Mouse (Mus musculus) hindbrain, embryonic 10.5 days (tissue): ENCODE results near the gene Lasp1. TPM values are rescaled to one million over a fixed set of nuclear protein-coding genes. Genes with fewer than 3 reads are reported as not detected.
A peak's percentile ranks its signal among the peaks of the same experiment; 100 is the strongest.

ENCODE experiments used
- DNase-seq: peaks from one replicate; pipeline ENCODE4 v3.0.0-alpha.2; 2017; ENCODE audit warnings: low spot score
- H3K27ac ChIP-seq: fragments of 300-500 bp; sonication (generic); 2 replicates; pipeline ENCODE4 v1.5.1; 2016; ENCODE audit warnings: mild to moderate bottlenecking, moderate library complexity
- H3K27me3 ChIP-seq: fragments of 300-500 bp; sonication (generic); 2 replicates; pipeline ENCODE4 v1.6.1; 2016; ENCODE audit warnings: mild to moderate bottlenecking; ENCODE audit not compliant: poor library complexity, insufficient read depth, severe bottlenecking
- H3K36me3 ChIP-seq: fragments of 300-500 bp; sonication (generic); 2 replicates; pipeline ENCODE4 v1.6.1; 2016; ENCODE audit warnings: mild to moderate bottlenecking, moderate library complexity
- H3K4me1 ChIP-seq: fragments of 300-500 bp; sonication (generic); replicated peaks from 2 replicates; pipeline ENCODE4 v1.6.1; 2016; ENCODE audit warnings: mild to moderate bottlenecking
- H3K4me3 ChIP-seq: fragments of 300-500 bp; sonication (generic); 2 replicates; pipeline ENCODE4 v1.5.1; 2016; ENCODE audit warnings: mild to moderate bottlenecking, moderate library complexity
- H3K9me3 ChIP-seq: fragments of 300-500 bp; sonication (generic); 2 replicates; pipeline ENCODE4 v1.6.1; 2016; ENCODE audit warnings: mild to moderate bottlenecking, moderate library complexity
- WGBS: fragments of 180-500 bp; shearing (Covaris S2); methylation state at CpG from one replicate; pipeline ENCODE4 v1.1.7; 2016; 5-methylcytosine and 5-hydroxymethylcytosine counted together
- polyA plus RNA-seq: library from polyadenylated mRNA; unstranded; fragments of >200 nt; fragmentation: Nextera tagmentation; extraction: Ambion mirVana; gene quantifications from 2 replicates; pipeline ENCODE4 v1.2.1, GENCODE M21; 2016

Lasp1 gene
- polyA plus RNA-seq, 1 experiment from 2014 or later: 90.1 TPM

DNA sequence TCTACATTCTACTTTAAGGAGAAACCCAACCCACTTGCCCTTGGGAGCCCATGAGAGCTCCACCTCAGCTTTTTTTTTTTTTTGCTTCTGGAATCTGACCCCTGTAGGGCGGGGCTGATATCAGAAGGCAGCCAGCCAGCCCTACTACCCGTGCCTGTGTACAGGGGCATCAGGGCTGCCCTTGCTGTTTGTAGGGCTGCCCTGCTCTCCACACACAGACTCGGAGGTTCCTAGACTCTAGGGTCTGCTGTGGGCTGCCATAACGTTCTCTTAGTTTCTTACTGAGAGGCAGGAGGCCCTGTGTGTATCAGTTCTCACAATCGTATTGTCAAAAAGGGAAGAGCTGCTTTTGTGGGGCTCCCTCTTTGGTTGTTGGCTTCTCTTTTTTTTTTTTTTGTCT is 18.6 kb downstream of the Lasp1 start:
- Histone ChIP-seq H3K27ac (peak overlapping the region; percentile 91), H3K9me3 (no peaks in the 10 kb centered on the region), H3K27me3 (no peaks in the 10 kb centered on the region), H3K4me3 (no peak overlapping the region), H3K36me3 (peaks cover 43% of the 10 kb centered on the region), H3K4me1 (peaks cover 88% of the 10 kb centered on the region)
- 29% methylated on average over 5 of the region's 5 CpGs for WGBS
- DNase-seq: no peak

DNA sequence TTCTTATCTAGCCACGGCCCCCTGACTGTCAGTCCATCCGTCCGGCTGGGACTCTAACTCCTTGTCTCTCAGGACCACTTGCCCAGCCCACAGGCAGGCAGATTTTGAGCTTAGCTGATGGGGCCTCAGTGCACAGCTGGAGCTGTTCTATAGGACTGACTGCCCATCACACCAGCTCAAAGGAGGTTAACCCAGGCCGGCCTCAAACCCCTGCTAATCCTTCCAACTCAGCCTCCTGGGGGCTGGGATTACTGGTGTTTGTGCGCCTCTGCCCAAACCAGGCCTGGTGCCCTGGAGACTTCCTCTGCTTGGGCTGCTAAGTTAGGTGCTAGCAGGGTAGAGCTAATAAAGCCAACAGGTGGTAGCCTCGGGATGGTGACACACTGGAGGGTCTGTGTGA is 19.2 kb downstream of the Lasp1 start:
- H3K4me1 ChIP-seq: peaks cover 87% of the 10 kb centered on the region
- H3K9me3 ChIP-seq: no peaks in the 10 kb centered on the region
- peak overlapping the region; percentile 5; the same call in 1 of the 2 replicates for H3K4me3 ChIP-seq
- 30% methylated on average over 6 of the region's 6 CpGs for WGBS
- H3K27ac ChIP-seq: peak overlapping the region; percentile 91
- no peak for DNase-seq
- peaks cover 49% of the 10 kb centered on the region for H3K36me3 ChIP-seq
- no peaks in the 10 kb centered on the region for H3K27me3 ChIP-seq

DNA sequence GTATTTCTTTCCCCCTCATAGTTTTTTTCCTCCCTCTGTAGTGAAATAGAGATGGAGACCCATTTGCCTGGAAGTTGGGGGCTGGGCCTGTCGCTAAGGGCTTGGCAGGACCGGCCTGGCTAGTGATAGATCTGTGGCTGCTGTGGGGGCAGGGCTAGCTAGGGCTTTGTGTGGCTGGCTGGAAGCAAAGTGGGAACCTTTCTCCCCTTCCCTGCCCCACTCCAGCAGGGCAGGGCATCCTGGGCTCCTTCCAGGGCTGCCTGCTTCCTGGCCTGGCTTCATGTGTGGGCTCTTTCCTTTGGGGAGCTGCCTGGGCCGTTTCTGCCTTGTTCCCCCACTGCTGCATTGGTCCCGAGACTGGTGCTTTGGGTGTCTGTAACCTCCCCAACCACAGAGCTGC is 19.8 kb downstream of the Lasp1 start:
- Histone ChIP-seq H3K9me3 (no peaks in the 10 kb centered on the region), H3K4me1 (peaks cover 85% of the 10 kb centered on the region), H3K4me3 (peak overlapping the region; percentile 5; the same call in 1 of the 2 replicates), H3K27ac (peak overlapping the region; percentile 91), H3K36me3 (peaks cover 52% of the 10 kb centered on the region), H3K27me3 (no peaks in the 10 kb centered on the region)
- 11% methylated on average over 4 of the region's 4 CpGs for WGBS
- DNase-seq: peak; percentile 75

DNA sequence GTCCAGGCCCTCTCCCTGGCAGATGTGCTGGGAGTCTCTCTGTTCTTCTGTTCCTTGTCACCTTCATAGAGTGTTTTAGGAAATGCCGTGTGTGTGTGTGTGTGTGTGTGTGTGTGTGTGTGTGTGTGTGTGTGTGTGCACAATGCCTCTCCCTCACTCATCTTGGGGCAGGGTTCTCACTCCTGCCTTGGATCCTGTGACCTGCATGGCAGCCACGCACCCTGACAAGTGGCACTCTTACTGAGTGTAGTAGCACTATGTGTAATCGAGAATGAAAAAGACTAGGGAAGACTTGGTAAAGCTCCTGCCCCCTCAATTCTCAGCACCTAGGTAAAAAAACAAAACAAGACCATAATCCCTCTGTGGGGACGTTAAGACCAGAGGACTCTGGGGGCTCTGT is 20.3 kb downstream of the Lasp1 start:
- no peak for DNase-seq
- no peak overlapping the region for H3K4me3 ChIP-seq
- peaks cover 52% of the 10 kb centered on the region for H3K36me3 ChIP-seq
- WGBS: 69% methylated on average over 4 of the region's 4 CpGs
- H3K9me3 ChIP-seq: no peaks in the 10 kb centered on the region
- H3K27ac ChIP-seq: peak overlapping the region; percentile 91
- peaks cover 80% of the 10 kb centered on the region for H3K4me1 ChIP-seq
- no peaks in the 10 kb centered on the region for H3K27me3 ChIP-seq

DNA sequence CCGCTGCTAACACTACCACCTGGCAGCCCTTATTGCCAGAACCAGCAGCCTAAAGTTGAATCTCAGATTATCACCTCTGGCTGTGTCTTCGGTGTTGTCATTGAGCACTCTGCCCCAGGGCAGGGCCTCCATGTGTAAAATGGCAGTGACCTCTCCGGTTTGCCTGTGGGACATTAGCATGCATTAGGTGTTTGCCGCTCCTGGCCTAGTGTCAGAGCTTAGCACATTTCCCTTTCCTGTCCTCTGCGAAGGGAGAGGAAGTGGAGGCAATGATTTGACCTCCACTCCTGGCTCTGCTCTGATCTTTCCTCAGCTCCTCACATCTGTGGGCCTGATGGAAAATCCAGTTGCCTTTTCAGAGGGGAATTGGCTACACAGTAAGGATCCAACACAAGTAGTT is 21.1 kb downstream of the Lasp1 start:
- no peak for DNase-seq
- no peaks in the 10 kb centered on the region for H3K9me3 ChIP-seq
- 83% methylated on average over 5 of the region's 5 CpGs for WGBS
- H3K27ac ChIP-seq: 0 out of 2 replicates have a peak overlapping the region, but pooled peaks have one; percentile 1
- H3K4me1 ChIP-seq: peaks cover 77% of the 10 kb centered on the region
- H3K4me3 ChIP-seq: no peak overlapping the region
- no peaks in the 10 kb centered on the region for H3K27me3 ChIP-seq
- H3K36me3 ChIP-seq: peaks cover 53% of the 10 kb centered on the region

DNA sequence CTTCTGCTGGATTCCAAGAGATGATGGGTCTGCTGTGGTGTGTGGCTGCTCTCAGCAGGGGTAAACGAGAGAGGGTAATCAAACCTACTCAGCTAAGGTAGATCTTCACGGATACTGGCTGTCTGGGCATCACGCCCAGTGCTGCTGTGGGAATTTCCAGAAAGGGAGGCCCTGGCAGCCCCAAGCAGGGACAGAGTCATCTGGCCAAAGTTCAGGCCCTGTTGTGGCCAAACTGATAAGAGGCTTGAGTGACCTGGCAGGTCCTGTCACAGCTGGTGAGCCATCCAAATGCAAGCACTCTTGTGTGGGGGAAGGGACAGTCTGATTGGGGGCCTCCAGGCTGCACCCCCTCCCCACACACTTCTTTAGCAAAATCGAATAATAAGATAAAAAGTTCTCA is 22.0 kb downstream of the Lasp1 start:
- Histone ChIP-seq H3K9me3 (no peaks in the 10 kb centered on the region), H3K27ac (no peak overlapping the region), H3K4me1 (peaks cover 76% of the 10 kb centered on the region), H3K36me3 (peaks cover 53% of the 10 kb centered on the region), H3K4me3 (no peak overlapping the region), H3K27me3 (no peaks in the 10 kb centered on the region)
- no peak for DNase-seq
- 82% methylated on average over 4 of the region's 4 CpGs for WGBS

DNA sequence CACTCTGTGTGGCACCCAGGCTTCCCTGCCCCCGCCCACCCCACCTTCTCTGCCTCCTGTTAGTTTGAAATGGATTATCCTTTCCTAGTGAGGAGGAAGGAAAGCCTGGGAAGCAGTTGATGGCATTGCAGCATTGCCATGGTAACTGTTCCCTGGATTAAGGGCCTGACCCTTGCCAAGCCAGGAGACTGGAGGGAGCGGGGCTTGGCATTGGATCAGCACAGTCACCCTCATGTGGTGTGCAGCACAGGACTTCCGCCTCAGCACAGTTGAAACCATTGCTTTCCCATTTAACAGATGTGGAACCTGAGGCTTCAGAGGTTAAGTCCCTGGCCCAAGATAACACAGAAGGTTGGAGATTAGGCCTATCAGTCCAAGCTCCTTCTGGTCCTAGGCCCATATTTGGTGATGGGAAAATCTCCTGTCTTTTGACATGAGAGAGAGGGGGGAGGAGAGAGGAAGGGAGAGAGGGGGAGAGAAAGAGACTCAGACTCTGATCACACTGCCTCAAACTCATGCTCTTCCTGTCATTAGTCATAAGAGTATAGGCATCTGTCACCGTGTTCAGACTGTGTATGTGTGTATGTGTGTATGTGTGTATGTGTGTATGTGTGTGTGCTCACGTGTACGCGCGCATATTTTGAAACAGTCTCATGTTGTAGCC is 22.7 kb downstream of the Lasp1 start:
- Histone ChIP-seq H3K27me3 (no peaks in the 10 kb centered on the region), H3K9me3 (no peaks in the 10 kb centered on the region), H3K4me1 (peaks cover 70% of the 10 kb centered on the region), H3K36me3 (peaks cover 56% of the 10 kb centered on the region), H3K4me3 (no peak overlapping the region), H3K27ac (no peak overlapping the region)
- 91% methylated on average over 8 of the region's 8 CpGs for WGBS
- no peak for DNase-seq

DNA sequence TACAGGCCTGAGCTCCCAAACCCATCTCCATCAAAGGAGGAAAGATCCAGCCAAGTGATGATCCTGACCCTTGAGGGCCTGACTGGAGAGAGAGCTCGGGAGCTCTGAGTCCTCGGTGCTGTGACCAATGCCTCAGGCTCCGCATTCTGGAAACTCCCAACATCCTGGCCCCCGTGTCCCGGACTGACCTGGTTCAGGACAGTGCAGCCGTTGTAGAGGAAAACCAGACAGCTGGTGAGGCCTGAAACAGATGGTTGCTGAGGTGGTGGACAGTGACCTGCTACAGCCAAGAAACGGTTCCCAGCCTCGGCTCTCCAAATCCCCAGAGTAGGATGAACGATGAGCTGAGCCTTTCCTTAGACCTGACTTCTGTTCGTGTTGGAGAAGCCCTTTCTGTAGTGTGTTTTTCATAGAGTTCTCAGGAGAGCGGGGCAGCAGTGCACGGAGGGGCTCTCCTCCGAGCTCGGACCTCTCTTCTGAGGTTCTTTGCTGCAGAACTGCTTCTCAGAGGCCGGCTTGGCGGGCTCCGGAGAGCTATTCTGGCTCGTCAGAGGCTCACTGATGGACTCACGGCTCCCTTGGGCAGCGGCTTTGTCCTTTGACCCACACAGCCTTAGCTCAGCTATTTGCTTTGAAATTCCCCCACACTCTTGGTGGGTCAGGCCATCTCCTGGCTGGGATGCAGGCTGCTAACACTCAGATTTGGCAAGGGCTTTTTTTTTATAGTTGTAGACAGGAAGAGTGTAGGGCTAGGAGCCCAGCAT is 24.2 kb downstream of the Lasp1 start:
- DNase-seq: no peak
- peak overlapping the region; percentile 6; the same call in 1 of the 2 replicates for H3K27ac ChIP-seq

DNA sequence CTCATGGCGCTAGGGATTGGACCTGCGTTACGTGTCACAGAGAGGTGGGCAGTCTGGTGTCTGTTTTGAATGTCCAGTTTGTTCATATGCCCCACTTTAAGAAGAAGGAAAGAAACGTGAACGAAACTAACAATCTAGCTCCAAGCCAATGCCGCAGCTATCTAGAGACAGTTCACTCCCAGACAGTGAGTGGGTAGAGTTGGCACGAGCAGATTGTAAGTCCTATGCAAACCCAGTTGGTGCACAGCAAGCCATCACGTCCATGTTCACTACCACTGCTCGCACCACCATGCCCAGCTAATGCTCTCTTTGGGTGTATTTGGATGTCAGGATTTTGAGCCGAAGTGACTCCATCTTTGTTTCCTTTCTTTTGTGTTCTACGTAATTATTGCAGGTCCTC is 25.4 kb downstream of the Lasp1 start:
- H3K27me3 ChIP-seq: no peaks in the 10 kb centered on the region
- H3K36me3 ChIP-seq: peaks cover 72% of the 10 kb centered on the region
- DNase-seq: no peak
- H3K9me3 ChIP-seq: no peaks in the 10 kb centered on the region
- H3K4me3 ChIP-seq: no peak overlapping the region
- H3K4me1 ChIP-seq: peaks cover 44% of the 10 kb centered on the region
- WGBS: 96% methylated on average over 11 of the region's 11 CpGs
- no peak overlapping the region for H3K27ac ChIP-seq

More for the DNA sequence above, 24.2 kb downstream of the Lasp1 start:
- Histone ChIP-seq H3K4me1 (peaks cover 55% of the 10 kb centered on the region), H3K4me3 (no peak overlapping the region), H3K9me3 (no peaks in the 10 kb centered on the region), H3K36me3 (peaks cover 66% of the 10 kb centered on the region), H3K27me3 (no peaks in the 10 kb centered on the region)
- 68% methylated on average over 20 of the region's 20 CpGs for WGBS

DNA sequence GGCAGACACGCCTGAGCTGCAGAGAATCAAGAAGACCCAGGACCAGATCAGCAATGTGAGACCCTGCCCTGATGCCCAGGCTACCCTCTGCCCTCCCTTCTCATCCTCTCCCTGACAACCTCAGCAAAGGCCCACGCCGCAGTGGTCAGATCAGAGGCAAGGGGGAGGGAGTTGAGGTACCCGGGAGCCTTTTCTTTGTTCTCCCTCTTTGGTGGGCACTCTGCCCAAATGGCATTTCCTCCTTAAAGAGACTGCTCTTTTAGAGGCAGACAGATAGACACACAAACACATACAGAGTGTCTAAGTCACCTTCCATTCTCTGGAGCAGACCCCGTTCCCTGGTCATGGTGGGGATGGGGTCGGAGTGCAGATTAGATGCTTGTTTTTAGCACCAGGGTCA is 26.1 kb downstream of the Lasp1 start:
- WGBS: 92% methylated on average over 6 of the region's 6 CpGs
- H3K9me3 ChIP-seq: no peaks in the 10 kb centered on the region
- DNase-seq: no peak
- H3K36me3 ChIP-seq: peaks cover 78% of the 10 kb centered on the region
- H3K4me3 ChIP-seq: no peak overlapping the region
- no peak overlapping the region for H3K27ac ChIP-seq
- H3K4me1 ChIP-seq: peaks cover 38% of the 10 kb centered on the region
- H3K27me3 ChIP-seq: no peaks in the 10 kb centered on the region

DNA sequence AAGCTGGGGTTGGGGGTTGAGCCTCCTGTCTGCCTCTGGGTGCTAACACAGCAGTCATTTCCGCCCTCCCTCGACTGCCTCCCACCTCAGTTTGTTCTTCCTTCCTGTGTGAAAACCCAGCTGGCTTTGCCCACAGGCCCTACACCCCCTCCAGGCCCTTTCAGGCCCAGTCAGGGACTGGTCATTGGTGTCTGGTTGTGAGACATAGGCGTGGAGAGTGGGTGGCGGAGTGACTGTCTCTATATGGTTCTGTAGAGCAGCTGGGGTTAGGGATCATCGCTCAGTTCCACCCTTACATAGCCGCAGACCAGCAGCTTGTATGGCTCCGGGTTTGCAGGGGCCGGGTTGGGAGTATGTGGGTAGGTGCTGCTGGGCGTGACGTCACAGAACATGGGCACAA is 26.5 kb downstream of the Lasp1 start:
- Histone ChIP-seq H3K4me3 (no peak overlapping the region), H3K27ac (no peak overlapping the region), H3K4me1 (peaks cover 37% of the 10 kb centered on the region), H3K9me3 (no peaks in the 10 kb centered on the region), H3K36me3 (peaks cover 80% of the 10 kb centered on the region), H3K27me3 (no peaks in the 10 kb centered on the region)
- WGBS: 91% methylated on average over 10 of the region's 10 CpGs
- DNase-seq: no peak

DNA sequence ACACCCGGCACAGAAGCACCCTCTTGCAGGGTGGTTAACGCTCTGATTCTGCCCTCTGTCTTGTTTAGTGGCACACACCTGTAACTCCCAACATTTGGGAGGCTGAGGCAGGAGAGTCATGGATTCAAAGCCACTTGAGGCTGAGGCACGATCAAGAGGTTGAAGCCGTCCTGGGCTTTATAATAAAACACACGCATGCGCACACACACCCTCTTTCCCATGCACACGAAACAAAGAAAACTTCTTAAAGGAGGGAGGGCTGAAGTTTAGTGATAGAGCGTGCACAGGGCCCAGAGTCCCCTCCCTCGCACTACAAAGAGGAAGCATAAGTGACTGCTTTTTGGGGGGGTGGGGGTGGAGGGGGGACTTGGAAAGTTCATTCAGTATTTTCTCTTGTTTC is 27.2 kb downstream of the Lasp1 start:
- Histone ChIP-seq H3K27ac (no peak overlapping the region), H3K36me3 (peaks cover 77% of the 10 kb centered on the region), H3K9me3 (no peaks in the 10 kb centered on the region), H3K4me1 (peaks cover 31% of the 10 kb centered on the region), H3K4me3 (no peak overlapping the region), H3K27me3 (no peaks in the 10 kb centered on the region)
- 88% methylated on average over 9 of the region's 9 CpGs for WGBS
- DNase-seq: no peak

DNA sequence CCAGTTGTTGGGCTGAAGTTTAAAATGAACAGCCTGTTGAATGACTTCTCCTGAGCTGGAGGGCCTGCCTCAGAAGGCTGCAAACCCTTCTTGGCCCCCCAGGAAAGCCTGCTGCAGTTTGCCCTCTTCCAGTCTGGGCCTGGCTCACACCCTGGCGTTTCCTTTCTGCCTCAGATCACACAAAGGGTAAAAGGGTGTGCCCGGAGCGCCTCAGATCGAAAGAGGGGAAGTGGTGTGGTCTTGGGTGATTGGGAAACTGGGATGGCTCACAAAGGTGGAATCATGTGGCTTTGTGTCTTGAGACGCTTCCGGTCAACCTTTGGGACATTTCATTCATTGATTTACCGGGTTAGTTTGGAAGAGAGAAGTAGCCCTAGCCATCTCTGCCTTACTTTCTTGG is 27.6 kb downstream of the Lasp1 start:
- Histone ChIP-seq H3K36me3 (peaks cover 74% of the 10 kb centered on the region), H3K4me1 (peaks cover 26% of the 10 kb centered on the region), H3K27me3 (no peaks in the 10 kb centered on the region), H3K9me3 (no peaks in the 10 kb centered on the region), H3K27ac (no peak overlapping the region), H3K4me3 (no peak overlapping the region)
- 84% methylated on average over 7 of the region's 7 CpGs for WGBS
- DNase-seq: no peak
